Mouse (Mus musculus) left cerebral cortex, postnatal 10 days (tissue): ENCODE data around the gene Foxc1. TPM values are rescaled to one million over a fixed set of nuclear protein-coding genes. Genes with fewer than 3 reads are reported as not detected.

Experiments
- DNase-seq, 2 experiments: peaks; one replicate each; pipeline ENCODE4 v3.0.0; 2021 to 2022; ENCODE audit warnings: low spot score in 2 of 2, mixed read lengths in 1 of 2; ENCODE audit errors: extremely low spot score in 1 of 2
- intact Hi-C: fragments of 180-260 bp; cut with DNase I; formaldehyde crosslinking; loops from one replicate; pipeline ENCODE4 v1.15.1; 2025
- total RNA-seq, 2 experiments: library from RNA; stranded (reverse); gene quantifications; 2 replicates each; pipeline ENCODE4 v1.2.3; 2021

Foxc1 gene
- total RNA-seq, 2 experiments from 2014 or later, result 5.5 to 6.7 TPM

DNA sequence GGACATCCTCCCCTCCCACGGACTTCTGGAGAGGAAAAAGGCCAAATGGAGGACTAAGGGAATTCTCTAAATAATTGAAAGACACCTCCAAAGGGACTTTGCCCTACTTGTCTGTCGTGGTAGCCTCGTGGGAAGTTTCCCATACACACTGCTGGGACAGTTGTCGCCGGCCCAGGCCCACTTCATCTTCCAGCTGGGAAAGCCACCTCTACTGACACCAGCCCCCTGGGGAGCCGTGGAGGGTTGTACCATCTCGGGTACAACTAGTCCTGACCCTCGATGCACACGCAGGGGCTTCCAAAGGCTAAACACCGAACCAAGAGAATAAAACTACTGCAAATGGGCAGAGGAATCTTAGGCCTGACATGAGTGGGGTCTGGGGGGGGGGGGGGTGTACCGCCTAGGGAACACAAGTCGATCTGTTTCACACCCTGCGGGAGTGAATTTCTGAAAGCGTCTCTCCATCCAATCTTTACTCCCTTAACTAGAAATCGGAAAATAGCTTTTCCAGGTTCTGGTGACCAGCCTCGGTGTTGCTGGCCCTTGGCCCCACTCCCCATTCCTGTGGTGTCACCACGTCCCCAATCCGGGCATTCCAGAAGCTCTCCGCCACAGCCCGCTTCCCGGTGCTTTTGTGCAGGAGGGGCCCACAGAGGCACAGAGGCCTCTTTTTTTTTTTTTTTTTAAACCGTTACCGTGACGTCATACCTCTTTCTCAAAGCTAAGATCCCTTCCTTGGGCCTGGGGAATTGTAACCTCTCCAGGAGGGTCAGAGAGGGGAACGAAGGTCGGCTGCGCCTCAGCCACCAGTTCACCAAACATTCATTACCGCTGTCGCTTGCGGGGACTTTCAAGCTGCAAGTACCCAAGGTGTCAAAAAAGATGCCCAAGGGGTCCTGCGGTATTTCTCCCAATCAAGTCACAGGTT lies 3.0 kb upstream of the Foxc1 start:
- peak in 1 of 2 experiments; percentile 50 for DNase-seq
- intact Hi-C loops, result loop anchor here (5.0 to 10.0 kb wide), 4 partner anchors 179 to 929 kb away; partner anchors contain the start of gene Foxf2

DNA sequence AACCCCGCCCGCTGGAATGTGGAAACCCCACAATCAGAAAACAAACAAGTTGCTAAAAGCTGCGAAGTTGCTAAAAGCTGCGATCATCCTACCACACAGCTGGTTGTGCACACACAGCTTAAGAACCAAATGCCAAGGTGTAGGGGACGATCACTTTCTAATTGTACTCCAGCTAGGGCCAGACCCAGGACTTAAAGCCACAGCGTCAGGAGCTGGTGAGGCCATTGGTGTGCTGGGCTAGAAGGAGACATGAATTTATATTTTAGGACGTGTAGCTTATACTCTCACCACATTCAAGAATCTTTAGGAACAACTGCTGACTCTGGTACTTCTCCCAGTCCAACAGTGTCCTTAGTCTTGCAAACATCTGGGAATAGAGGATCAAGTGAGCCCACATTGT lies 1.9 kb upstream of the Foxc1 start:
- DNase-seq, result peak in 1 of 2 experiments; percentile 47
- intact Hi-C loops, result loop anchor here (5.0 to 10.0 kb wide), 4 partner anchors 180 to 928 kb away; partner anchors contain the start of gene Foxf2

GRCm38 (mm10) chr13:31805831-31806427 lies 504 bp upstream of the Foxc1 start:
- no peak for DNase-seq
- intact Hi-C loops, result loop anchor here (10.0 kb wide), 1 partner anchor 181 kb away; the partner anchor contains the start of gene Foxf2

GRCm38 (mm10) chr13:31806890-31807735 lies 680 bp downstream of the Foxc1 start:
- intact Hi-C loops, result loop anchor here (10.0 kb wide), 1 partner anchor 182 kb away; the partner anchor contains the start of gene Foxf2
- DNase-seq, result peak in 1 of 2 experiments; percentile 59

GRCm38 (mm10) chr13:31807736-31808115 lies 1.3 kb downstream of the Foxc1 start:
- peak in 1 of 2 experiments; percentile 30 for DNase-seq
- intact Hi-C loops, result loop anchor here (10.0 kb wide), 1 partner anchor 183 kb away; the partner anchor contains the start of gene Foxf2

- DNase-seq, result peak in 1 of 2 experiments; percentile 60
- intact Hi-C loops, result loop anchor here (10.0 kb wide), 1 partner anchor 183 kb away; the partner anchor contains the start of gene Foxf2
Measured at GRCm38 (mm10) chr13:31808116-31808803, 1.8 kb downstream of the Foxc1 start.

- no peak for DNase-seq
- intact Hi-C loops, result loop anchor here (10.0 kb wide), 1 partner anchor 184 kb away; the partner anchor contains the start of gene Foxf2
Measured at GRCm38 (mm10) chr13:31808804-31809420, 2.5 kb downstream of the Foxc1 start.

DNA sequence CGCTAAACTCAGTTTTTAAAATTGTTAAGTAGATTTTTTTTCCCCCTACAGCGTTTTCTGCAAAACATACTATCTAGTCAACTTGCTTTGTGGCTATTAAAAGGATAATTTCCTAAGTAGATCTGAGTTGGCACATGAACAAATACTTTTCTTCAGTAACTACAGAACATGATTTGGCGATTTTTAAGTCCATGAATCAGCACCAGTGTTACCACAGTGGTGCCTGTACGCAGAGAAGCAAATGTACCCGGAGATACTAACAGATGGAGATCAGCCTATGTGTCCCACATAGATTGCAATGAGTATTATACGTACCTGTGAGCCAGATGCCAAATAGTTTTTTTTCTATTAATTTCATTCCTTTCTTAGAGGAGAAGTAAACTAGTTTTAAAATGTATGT lies 3.3 kb downstream of the Foxc1 start:
- DNase-seq, result no peak
- intact Hi-C loops, result loop anchor here (10.0 kb wide), 1 partner anchor 185 kb away; the partner anchor contains the start of gene Foxf2

GRCm38 (mm10) chr13:31810375-31810692 lies 3.9 kb downstream of the Foxc1 start:
- no peak for DNase-seq
- intact Hi-C loops, result no loop called here

- peak in 1 of 2 experiments; percentile 54 for DNase-seq
- intact Hi-C loops, result no loop called here
Measured at GRCm38 (mm10) chr13:31810693-31811541, 4.5 kb downstream of the Foxc1 start.

DNA sequence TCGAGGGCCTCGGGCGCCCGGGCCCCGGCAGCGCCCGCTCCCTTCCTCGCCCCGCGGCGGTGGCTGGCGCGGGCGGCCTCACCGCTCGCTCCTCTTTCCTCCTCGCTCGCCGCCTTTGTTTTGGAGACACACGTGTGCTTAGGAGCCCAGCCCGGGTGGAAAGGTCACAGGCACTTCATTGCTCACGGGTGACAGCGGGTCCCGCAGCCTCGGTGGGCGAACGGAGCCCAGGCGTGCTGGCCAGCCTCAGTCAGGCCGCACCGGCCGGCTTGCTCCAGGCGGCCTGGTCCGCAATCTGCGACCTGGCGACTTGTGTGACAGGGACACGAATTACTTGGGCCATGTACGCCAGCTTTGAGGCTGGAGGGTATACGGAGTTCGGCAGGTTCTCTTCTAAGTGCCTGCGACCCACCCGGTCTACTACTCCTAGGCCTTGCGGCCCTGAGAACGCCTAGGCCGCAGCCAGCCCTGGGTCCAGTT lies 5.1 kb downstream of the Foxc1 start:
- intact Hi-C loops, result no loop called here

DNA sequence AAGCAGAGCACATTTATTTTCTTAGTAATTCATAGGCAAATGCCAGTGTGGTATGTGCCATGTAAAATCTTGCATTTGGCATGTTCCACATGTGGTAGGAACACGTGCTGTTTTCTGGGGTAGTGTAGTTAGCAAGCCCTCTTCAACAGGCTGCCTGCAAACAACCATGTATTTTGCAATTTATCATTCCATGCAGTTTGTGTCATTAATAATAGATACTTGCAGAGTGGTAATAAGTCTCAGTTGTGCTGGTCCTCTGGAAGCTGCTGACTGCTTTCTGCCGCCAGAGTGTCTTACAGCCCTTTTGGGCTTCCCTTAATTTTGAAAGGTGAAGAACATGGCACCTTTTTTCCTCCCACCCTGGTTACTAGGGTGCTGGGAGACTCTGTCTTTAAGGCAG lies 6.3 kb downstream of the Foxc1 start:
- DNase-seq, result no peak
- intact Hi-C loops, result no loop called here

More for the DNA sequence above, 5.1 kb downstream of the Foxc1 start:
- peak in 1 of 2 experiments; percentile 32 for DNase-seq

GRCm38 (mm10) chr13:31815383-31816003 lies 9.1 kb downstream of the Foxc1 start:
- DNase-seq, result peak in 1 of 2 experiments; percentile 51
- intact Hi-C loops, result no loop called here

GRCm38 (mm10) chr13:31818337-31818736 lies 11.9 kb downstream of the Foxc1 start:
- peak in 1 of 2 experiments; percentile 60 for DNase-seq
- intact Hi-C loops, result no loop called here

- DNase-seq, result peak in 1 of 2 experiments; percentile 26
Measured at GRCm38 (mm10) chr13:31819664-31820405, 13.4 kb downstream of the Foxc1 start.

More at GRCm38 (mm10) chr13:31819664-31820405, 13.4 kb downstream of the Foxc1 start:
- intact Hi-C loops, result no loop called here
